Mouse (Mus musculus) stomach, embryonic 14.5 days (tissue): ENCODE data around the gene Asic2. TPM values are rescaled to one million over a fixed set of nuclear protein-coding genes. Genes with fewer than 3 reads are reported as not detected.

Source experiments
- ATAC-seq: fragments of 200-750 bp; cut with Nextera tagmentation; 2 replicates; pipeline ENCODE4 v1.8.0; 2017; ENCODE audit warnings: low read depth, moderate TSS enrichment; ENCODE audit not compliant: insufficient number of reproducible peaks, insufficient read depth, low FRiP score
- H3K27ac ChIP-seq: fragments of 300-500 bp; sonication (generic); 2 replicates; pipeline ENCODE4 v1.5.1; 2014; ENCODE audit warnings: mild to moderate bottlenecking, low read length, moderate library complexity, mixed read lengths
- H3K27me3 ChIP-seq: fragments of 300-500 bp; sonication (generic); 2 replicates; pipeline ENCODE4 v1.6.1; 2014; ENCODE audit warnings: low read length, control low read depth, mixed read lengths; ENCODE audit not compliant: control insufficient read depth, insufficient read depth
- H3K36me3 ChIP-seq: fragments of 300-500 bp; sonication (generic); 2 replicates; pipeline ENCODE4 v1.6.1; 2014; ENCODE audit warnings: mild to moderate bottlenecking, control low read depth, low read length, moderate library complexity, mixed read lengths; ENCODE audit not compliant: control insufficient read depth, insufficient read depth
- H3K4me1 ChIP-seq: fragments of 300-500 bp; sonication (generic); 2 replicates; pipeline ENCODE4 v1.6.1; 2014; ENCODE audit warnings: low read length, control low read depth, mixed read lengths; ENCODE audit not compliant: control insufficient read depth, insufficient read depth
- H3K4me2 ChIP-seq: fragments of 300-500 bp; sonication (generic); replicated peaks from 2 replicates; pipeline ENCODE4 v1.6.1; 2014; ENCODE audit warnings: low read depth, low read length, control low read depth
- H3K4me3 ChIP-seq: fragments of 300-500 bp; sonication (generic); 2 replicates; pipeline ENCODE4 v1.5.1; 2014; ENCODE audit warnings: low read depth, low read length, control low read depth
- H3K9ac ChIP-seq: fragments of 300-500 bp; sonication (generic); replicated peaks from 2 replicates; pipeline ENCODE4 v1.6.1; 2014; ENCODE audit warnings: low read depth, mild to moderate bottlenecking, control low read depth, low read length, moderate library complexity, mixed read lengths
- H3K9me3 ChIP-seq: fragments of 300-500 bp; sonication (generic); 2 replicates; pipeline ENCODE4 v1.6.1; 2016; ENCODE audit warnings: low read depth, low read length, control low read depth; ENCODE audit not compliant: control insufficient read depth
- WGBS: fragments of 180-500 bp; shearing (Covaris S2); extraction: QIAGEN DNeasy Blood & Tissue Kit; methylation state at CpG from one replicate; pipeline ENCODE4 v1.1.7; 2014; 5-methylcytosine and 5-hydroxymethylcytosine counted together
- polyA plus RNA-seq: library from polyadenylated mRNA; unstranded; fragments of >200 nt; fragmentation: Nextera tagmentation; extraction: Ambion mirVana; gene quantifications from 2 replicates; pipeline ENCODE4 v1.2.1, GENCODE M21; 2014

Gene Asic2
- polyA plus RNA-seq, 1 experiment from 2014 or later, result 0.27 TPM

GRCm38 (mm10) chr11:80918332-80918731, 1049.9 kb downstream of the Asic2 start:
- WGBS, result 88% methylated on average over 5 of the region's 5 CpGs
- H3K4me3 ChIP-seq, result no peak overlapping the region
- H3K27ac ChIP-seq, result no peak overlapping the region
- no peaks in the 10 kb centered on the region for H3K4me1 ChIP-seq
- no peaks in the 10 kb centered on the region for H3K36me3 ChIP-seq
- no peak overlapping the region for H3K9ac ChIP-seq
- no peak overlapping the region for H3K4me2 ChIP-seq
- no peaks in the 10 kb centered on the region for H3K9me3 ChIP-seq
- ATAC-seq, result no peak
- H3K27me3 ChIP-seq, result no peaks in the 10 kb centered on the region

- ATAC-seq, result no peak
These were observed 1050.6 kb downstream of the Asic2 start for GRCm38 (mm10) chr11:80917688-80918087.

GRCm38 (mm10) chr11:80913408-80914024, 1054.7 kb downstream of the Asic2 start:
- no peaks in the 10 kb centered on the region for H3K27me3 ChIP-seq
- no peak for ATAC-seq
- no peaks in the 10 kb centered on the region for H3K9me3 ChIP-seq
- H3K9ac ChIP-seq, result no peak overlapping the region
- H3K4me2 ChIP-seq, result no peak overlapping the region
- no peak overlapping the region for H3K27ac ChIP-seq
- no peaks in the 10 kb centered on the region for H3K4me1 ChIP-seq
- H3K36me3 ChIP-seq, result no peaks in the 10 kb centered on the region
- no peak overlapping the region for H3K4me3 ChIP-seq
- 39% methylated on average over 4 of the region's 4 CpGs for WGBS

More at GRCm38 (mm10) chr11:80917688-80918087, 1050.6 kb downstream of the Asic2 start:
- Histone ChIP-seq H3K4me3 (no peak overlapping the region), H3K27ac (no peak overlapping the region), H3K9ac (no peak overlapping the region), H3K9me3 (no peaks in the 10 kb centered on the region), H3K36me3 (no peaks in the 10 kb centered on the region), H3K4me1 (no peaks in the 10 kb centered on the region), H3K27me3 (no peaks in the 10 kb centered on the region), H3K4me2 (no peak overlapping the region)

GRCm38 (mm10) chr11:80912721-80913120, 1055.5 kb downstream of the Asic2 start:
- H3K9me3 ChIP-seq, result no peaks in the 10 kb centered on the region
- no peak overlapping the region for H3K9ac ChIP-seq
- 83% methylated on average over 5 of the region's 5 CpGs for WGBS
- no peaks in the 10 kb centered on the region for H3K36me3 ChIP-seq
- no peaks in the 10 kb centered on the region for H3K4me1 ChIP-seq
- ATAC-seq, result no peak
- no peak overlapping the region for H3K4me3 ChIP-seq
- H3K4me2 ChIP-seq, result no peak overlapping the region
- H3K27ac ChIP-seq, result no peak overlapping the region
- no peaks in the 10 kb centered on the region for H3K27me3 ChIP-seq

GRCm38 (mm10) chr11:80907820-80908219, 1060.4 kb downstream of the Asic2 start:
- ATAC-seq, result no peak
- no peak overlapping the region for H3K27ac ChIP-seq
- no peak overlapping the region for H3K4me2 ChIP-seq
- H3K36me3 ChIP-seq, result no peaks in the 10 kb centered on the region
- no peaks in the 10 kb centered on the region for H3K9me3 ChIP-seq
- no peaks in the 10 kb centered on the region for H3K27me3 ChIP-seq
- no peak overlapping the region for H3K9ac ChIP-seq
- 81% methylated on average over 6 of the region's 6 CpGs for WGBS
- no peaks in the 10 kb centered on the region for H3K4me1 ChIP-seq
- H3K4me3 ChIP-seq, result no peak overlapping the region

- no peak overlapping the region for H3K9ac ChIP-seq
- H3K4me2 ChIP-seq, result no peak overlapping the region
- no peaks in the 10 kb centered on the region for H3K36me3 ChIP-seq
- H3K9me3 ChIP-seq, result no peaks in the 10 kb centered on the region
- no peaks in the 10 kb centered on the region for H3K4me1 ChIP-seq
- 31% methylated on average over 4 of the region's 4 CpGs for WGBS
- no peak for ATAC-seq
- H3K4me3 ChIP-seq, result no peak overlapping the region
- H3K27me3 ChIP-seq, result no peaks in the 10 kb centered on the region
- no peak overlapping the region for H3K27ac ChIP-seq
These were observed 1061.8 kb downstream of the Asic2 start for GRCm38 (mm10) chr11:80906456-80906855.

- H3K4me2 ChIP-seq, result no peak overlapping the region
- H3K4me3 ChIP-seq, result no peak overlapping the region
- no peak for ATAC-seq
- H3K36me3 ChIP-seq, result no peaks in the 10 kb centered on the region
- no peaks in the 10 kb centered on the region for H3K9me3 ChIP-seq
- 79% methylated on average over 2 of the region's 2 CpGs for WGBS
- H3K9ac ChIP-seq, result no peak overlapping the region
- H3K27me3 ChIP-seq, result no peaks in the 10 kb centered on the region
- H3K27ac ChIP-seq, result no peak overlapping the region
- no peaks in the 10 kb centered on the region for H3K4me1 ChIP-seq
These were observed 1063.7 kb downstream of the Asic2 start for GRCm38 (mm10) chr11:80904559-80904958.

GRCm38 (mm10) chr11:80903426-80903825, 1064.8 kb downstream of the Asic2 start:
- H3K27ac ChIP-seq, result no peak overlapping the region
- H3K9ac ChIP-seq, result no peak overlapping the region
- no peak for ATAC-seq
- no peaks in the 10 kb centered on the region for H3K36me3 ChIP-seq
- H3K9me3 ChIP-seq, result no peaks in the 10 kb centered on the region
- no peak overlapping the region for H3K4me2 ChIP-seq
- H3K4me3 ChIP-seq, result no peak overlapping the region
- WGBS, result 88% methylated on average over 10 of the region's 10 CpGs
- no peaks in the 10 kb centered on the region for H3K4me1 ChIP-seq
- H3K27me3 ChIP-seq, result no peaks in the 10 kb centered on the region

GRCm38 (mm10) chr11:80902664-80903063, 1065.6 kb downstream of the Asic2 start:
- Histone ChIP-seq H3K4me3 (no peak overlapping the region), H3K27me3 (no peaks in the 10 kb centered on the region), H3K9ac (no peak overlapping the region), H3K4me2 (no peak overlapping the region), H3K27ac (no peak overlapping the region), H3K9me3 (no peaks in the 10 kb centered on the region), H3K36me3 (no peaks in the 10 kb centered on the region), H3K4me1 (no peaks in the 10 kb centered on the region)
- ATAC-seq, result no peak
- 62% methylated on average over 7 of the region's 7 CpGs for WGBS
